Mouse (Mus musculus) hindbrain, embryonic 13.5 days (tissue): ENCODE measurements around the gene Haus7. TPM values are rescaled to one million over a fixed set of nuclear protein-coding genes. Genes with fewer than 3 reads are reported as not detected.
"Not testable (repeated sequence)": the region's sequence is repeated elsewhere in the genome, so short reads cannot be mapped to it uniquely, and the experiment has no call there.

Experiments used
- ATAC-seq: fragments of 200-750 bp; cut with Nextera tagmentation; 2 replicates; pipeline ENCODE4 v1.8.0; 2017; ENCODE audit warnings: moderate TSS enrichment; ENCODE audit not compliant: low FRiP score
- H3K27ac ChIP-seq: fragments of 300-500 bp; sonication (generic); 2 replicates; pipeline ENCODE4 v1.5.1; 2015; ENCODE audit warnings: inconsistent platforms, mild to moderate bottlenecking, moderate library complexity
- H3K27me3 ChIP-seq: fragments of 300-500 bp; sonication (generic); 2 replicates; pipeline ENCODE4 v1.6.1; 2015; ENCODE audit warnings: mild to moderate bottlenecking, inconsistent platforms
- H3K36me3 ChIP-seq: fragments of 300-500 bp; sonication (generic); 2 replicates; pipeline ENCODE4 v1.6.1; 2015; ENCODE audit warnings: mild to moderate bottlenecking, inconsistent platforms
- H3K4me1 ChIP-seq: fragments of 300-500 bp; sonication (generic); replicated peaks from 2 replicates; pipeline ENCODE4 v1.6.1; 2015; ENCODE audit warnings: inconsistent platforms
- H3K4me2 ChIP-seq: fragments of 300-500 bp; sonication (generic); 2 replicates; pipeline ENCODE4 v1.6.1; 2015; ENCODE audit warnings: inconsistent platforms, mild to moderate bottlenecking, moderate library complexity
- H3K4me3 ChIP-seq: fragments of 300-500 bp; sonication (generic); 2 replicates; pipeline ENCODE4 v1.5.1; 2015; ENCODE audit warnings: mild to moderate bottlenecking, inconsistent platforms
- H3K9ac ChIP-seq: fragments of 300-500 bp; sonication (generic); 2 replicates; pipeline ENCODE4 v1.6.1; 2015; ENCODE audit warnings: mild to moderate bottlenecking, inconsistent platforms
- H3K9me3 ChIP-seq: fragments of 300-500 bp; sonication (generic); 2 replicates; pipeline ENCODE4 v1.6.1; 2016; ENCODE audit warnings: inconsistent platforms
- WGBS: fragments of 180-500 bp; shearing (Covaris S2); methylation state at CpG from one replicate; pipeline ENCODE4 v1.1.7; 2015; 5-methylcytosine and 5-hydroxymethylcytosine counted together
- polyA plus RNA-seq: library from polyadenylated mRNA; unstranded; fragments of >200 nt; fragmentation: Nextera tagmentation; extraction: Ambion mirVana; gene quantifications from 2 replicates; pipeline ENCODE4 v1.2.1, GENCODE M21; 2015

The Haus7 gene
- polyA plus RNA-seq, 1 experiment from 2014 or later: 73.0 TPM

- H3K4me1 ChIP-seq: peaks cover 2% of the 10 kb centered on the region; the same call in 1 of the 2 replicates
- no peaks in the 10 kb centered on the region for H3K27me3 ChIP-seq
- ATAC-seq: no peak
- no peak overlapping the region for H3K27ac ChIP-seq
- H3K9me3 ChIP-seq: no peaks in the 10 kb centered on the region
- H3K4me2 ChIP-seq: no peak overlapping the region
- H3K36me3 ChIP-seq: peaks cover 16% of the 10 kb centered on the region
- H3K4me3 ChIP-seq: no peak overlapping the region
- 30% methylated on average over 2 of the region's 2 CpGs for WGBS
- no peak overlapping the region for H3K9ac ChIP-seq
Measured at GRCm38 (mm10) chrX:73451949-73452348, 6.9 kb downstream of the Haus7 start.

GRCm38 (mm10) chrX:73441428-73441827 is 17.4 kb downstream of the Haus7 start:
- Histone ChIP-seq H3K4me3 (no peak overlapping the region), H3K27me3 (no peaks in the 10 kb centered on the region), H3K9ac (no peak overlapping the region), H3K27ac (no peak overlapping the region), H3K9me3 (no peaks in the 10 kb centered on the region), H3K36me3 (peaks cover 24% of the 10 kb centered on the region), H3K4me2 (no peak overlapping the region), H3K4me1 (no peaks in the 10 kb centered on the region)
- WGBS: 63% methylated on average over 2 of the region's 2 CpGs
- no peak for ATAC-seq

DNA sequence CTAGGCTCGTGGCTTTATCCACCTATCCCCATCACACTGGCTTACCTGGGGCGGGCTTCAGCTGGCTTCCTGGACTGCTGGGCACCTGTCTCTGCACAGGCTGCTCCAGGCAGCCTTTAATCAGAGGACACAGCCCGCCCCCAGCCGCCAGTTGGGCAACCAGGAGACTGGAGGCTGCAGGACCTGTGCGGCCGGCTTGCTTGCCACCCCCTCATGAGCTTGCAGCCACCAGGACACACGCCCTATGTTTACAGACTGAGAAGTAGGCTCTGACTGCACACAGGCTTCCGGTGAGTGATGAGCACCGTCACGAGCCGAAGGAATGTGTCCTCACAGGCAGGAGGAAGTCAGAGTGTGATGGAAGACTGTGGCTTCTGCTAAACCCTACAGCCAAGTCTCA is 23.6 kb downstream of the Haus7 start, which contains the start of gene Trex2:
TSS of gene Trex2 (minus strand) at position 93 of the 400 bp plus-strand sequence.
- WGBS: 90% methylated on average over 11 of the region's 11 CpGs
- no peaks in the 10 kb centered on the region for H3K9me3 ChIP-seq
- no peak within 1 kb of the TSS for H3K4me2 ChIP-seq
- no peak within 1 kb of the TSS for H3K27ac ChIP-seq
- no peaks in the 10 kb centered on the region for H3K4me1 ChIP-seq
- no peak within 1 kb of the TSS for H3K9ac ChIP-seq
- no peaks in the 10 kb centered on the region for H3K27me3 ChIP-seq
- peaks cover 17% of the 10 kb centered on the region for H3K36me3 ChIP-seq
- no peak within 1 kb of the TSS for H3K4me3 ChIP-seq
- no peak for ATAC-seq

DNA sequence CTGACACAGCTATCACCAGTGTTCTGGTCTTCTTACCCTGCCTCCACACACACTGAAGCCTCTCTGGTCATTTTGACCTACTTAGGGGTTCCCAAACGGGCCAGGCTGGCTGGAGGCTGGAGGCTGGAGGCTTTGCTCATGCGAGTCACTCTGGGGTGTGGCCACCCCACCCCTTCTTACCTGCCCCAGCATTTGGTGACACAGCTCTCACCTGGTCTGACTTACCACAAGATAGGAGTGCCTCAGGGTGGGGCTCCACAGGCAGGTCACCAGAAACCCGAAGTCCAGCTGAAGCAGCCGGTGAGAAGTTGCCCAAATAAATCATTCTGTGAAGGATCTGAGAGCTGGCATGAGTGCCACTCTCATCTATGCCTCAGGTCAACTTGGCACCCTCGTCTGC is 26.0 kb downstream of the Haus7 start:
- WGBS: 74% methylated on average over 5 of the region's 5 CpGs
- Histone ChIP-seq H3K27me3 (no peaks in the 10 kb centered on the region), H3K9ac (no peak overlapping the region), H3K27ac (no peak overlapping the region), H3K4me2 (no peak overlapping the region), H3K4me1 (no peaks in the 10 kb centered on the region), H3K4me3 (no peak overlapping the region), H3K9me3 (no peaks in the 10 kb centered on the region), H3K36me3 (peaks cover 14% of the 10 kb centered on the region)
- no peak for ATAC-seq

DNA sequence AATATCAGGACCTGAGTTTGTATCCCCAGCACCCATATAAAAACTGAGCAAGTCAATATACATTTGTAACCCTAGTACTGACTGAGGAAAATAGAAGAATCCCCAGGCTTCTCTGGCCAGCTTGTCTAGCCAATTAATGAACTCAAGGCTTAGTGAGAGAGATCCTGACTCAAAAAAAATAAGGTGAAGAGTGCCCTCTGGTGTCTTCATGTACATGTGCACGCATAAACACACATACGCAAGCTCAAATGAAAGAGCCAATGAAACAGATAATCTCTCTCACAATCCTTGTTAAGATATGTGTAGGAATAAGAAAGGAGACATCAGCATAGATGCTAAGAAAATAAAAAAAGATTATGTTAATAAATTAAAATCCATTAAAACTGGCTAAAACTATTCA is 28.8 kb downstream of the Haus7 start:
- ATAC-seq: no peak
- H3K9me3 ChIP-seq: no peaks in the 10 kb centered on the region
- 84% methylated on average over 2 of the region's 2 CpGs for WGBS
- H3K9ac ChIP-seq: no peak overlapping the region
- H3K27me3 ChIP-seq: no peaks in the 10 kb centered on the region
- no peak overlapping the region for H3K4me3 ChIP-seq
- no peak overlapping the region for H3K4me2 ChIP-seq
- no peak overlapping the region for H3K27ac ChIP-seq
- H3K4me1 ChIP-seq: no peaks in the 10 kb centered on the region
- no peaks in the 10 kb centered on the region for H3K36me3 ChIP-seq

GRCm38 (mm10) chrX:73412767-73413166 is 46.1 kb downstream of the Haus7 start:
- no peak for ATAC-seq
- no peaks in the 10 kb centered on the region for H3K9me3 ChIP-seq
- H3K4me1 ChIP-seq: 0 out of 2 replicates have a peak, but pooled peaks cover 5% of the 10 kb centered on the region
- no peak overlapping the region for H3K9ac ChIP-seq
- 59% methylated on average over 1 of the region's 1 CpGs for WGBS
- H3K27ac ChIP-seq: no peak overlapping the region
- no peak overlapping the region for H3K4me3 ChIP-seq
- H3K4me2 ChIP-seq: no peak overlapping the region
- no peaks in the 10 kb centered on the region for H3K36me3 ChIP-seq
- H3K27me3 ChIP-seq: no peaks in the 10 kb centered on the region

- Histone ChIP-seq H3K9ac (peak within 1 kb of the TSS; percentile 24), H3K27ac (no peak within 1 kb of the TSS), H3K27me3 (no peaks in the 10 kb centered on the region), H3K4me3 (peak within 1 kb of the TSS; percentile 34), H3K4me1 (0 out of 2 replicates have a peak, but pooled peaks cover 5% of the 10 kb centered on the region), H3K4me2 (peak within 1 kb of the TSS; percentile 53), H3K36me3 (no peaks in the 10 kb centered on the region), H3K9me3 (no peaks in the 10 kb centered on the region)
- 21% methylated on average over 20 of the region's 20 CpGs for WGBS
- no peak for ATAC-seq
Measured at GRCm38 (mm10) chrX:73410880-73411517, 47.8 kb downstream of the Haus7 start, which contains the start of gene Zfp92. TSS of gene Zfp92 (plus strand) at chrX:73411096.

DNA sequence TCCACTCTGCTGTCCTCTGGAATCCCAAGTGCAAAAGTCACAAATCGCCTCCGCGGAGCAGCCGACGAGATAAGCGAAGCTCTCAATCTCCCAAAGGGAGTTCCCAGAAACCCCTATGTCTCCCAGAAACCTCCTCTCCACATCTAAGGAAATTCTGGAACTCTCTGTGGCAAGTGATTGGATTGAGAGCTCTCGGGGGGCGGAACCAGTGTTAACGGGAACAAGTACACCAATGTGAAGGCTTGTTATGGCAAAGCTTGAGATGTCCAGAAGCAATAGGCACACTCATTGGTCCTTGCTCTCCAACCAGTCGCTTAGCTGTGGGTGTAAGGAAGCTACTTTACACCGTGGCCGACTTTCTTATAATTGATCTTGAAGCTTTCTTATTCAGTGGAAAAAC is 57.2 kb downstream of the Haus7 start:
- 95% methylated on average over 12 of the region's 12 CpGs for WGBS
- H3K9me3 ChIP-seq: no peaks in the 10 kb centered on the region
- no peak for ATAC-seq
- no peaks in the 10 kb centered on the region for H3K36me3 ChIP-seq
- no peak overlapping the region for H3K27ac ChIP-seq
- H3K9ac ChIP-seq: no peak overlapping the region
- no peaks in the 10 kb centered on the region for H3K4me1 ChIP-seq
- no peak overlapping the region for H3K4me2 ChIP-seq
- H3K4me3 ChIP-seq: no peak overlapping the region
- no peaks in the 10 kb centered on the region for H3K27me3 ChIP-seq

DNA sequence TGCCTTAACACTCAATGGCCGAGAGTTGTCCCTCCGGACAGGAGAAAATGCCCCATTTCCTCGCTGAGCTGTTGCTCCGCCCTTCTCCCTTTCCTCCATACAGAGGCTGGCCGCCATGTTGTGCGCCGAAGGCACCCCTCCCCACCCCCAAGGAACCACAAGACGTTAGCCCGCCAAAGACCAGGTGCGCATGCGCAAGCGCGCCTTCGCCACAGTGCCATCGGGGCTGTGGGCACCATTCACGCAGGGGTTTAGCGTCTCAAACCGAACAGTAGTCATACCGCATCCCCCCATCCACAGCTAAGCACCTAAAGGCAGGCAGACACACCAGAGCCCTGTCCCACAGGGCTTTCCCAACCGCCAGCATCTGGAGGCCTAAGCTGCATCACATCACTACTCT is 57.9 kb downstream of the Haus7 start:
- no peak for ATAC-seq
- H3K9ac ChIP-seq: no peak overlapping the region
- no peak overlapping the region for H3K4me3 ChIP-seq
- no peaks in the 10 kb centered on the region for H3K4me1 ChIP-seq
- H3K9me3 ChIP-seq: no peaks in the 10 kb centered on the region
- H3K27me3 ChIP-seq: no peaks in the 10 kb centered on the region
- H3K27ac ChIP-seq: no peak overlapping the region
- WGBS: 87% methylated on average over 20 of the region's 20 CpGs
- H3K36me3 ChIP-seq: no peaks in the 10 kb centered on the region
- no peak overlapping the region for H3K4me2 ChIP-seq

DNA sequence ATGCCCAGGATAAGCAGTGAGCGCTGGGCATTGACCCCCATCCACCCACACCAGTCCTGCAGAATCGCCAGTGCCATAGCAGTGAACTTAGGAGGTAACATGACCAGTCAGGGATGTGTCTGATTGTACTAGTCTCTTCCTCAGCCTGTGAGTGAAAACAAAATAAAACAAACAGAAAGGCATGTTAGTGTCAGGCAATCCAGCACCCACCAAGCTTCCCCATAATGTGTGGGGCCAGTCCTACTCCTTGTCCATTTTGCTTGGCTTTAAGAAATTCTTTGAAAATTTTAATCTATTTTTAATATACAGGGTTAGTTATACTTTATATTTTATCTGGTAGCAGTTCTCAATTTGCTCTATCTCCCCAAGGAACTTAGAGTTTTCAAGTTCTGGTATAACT is 60.2 kb downstream of the Haus7 start, which contains the start of gene Gm18336:
TSS of gene Gm18336 (minus strand) at position 101 of the 400 bp plus-strand sequence.
- WGBS: 71% methylated on average over 2 of the region's 2 CpGs
- H3K9ac ChIP-seq, H3K27ac ChIP-seq: not testable (repeated sequence)

GRCm38 (mm10) chrX:73396446-73396845 is 62.4 kb downstream of the Haus7 start:
- no peaks in the 10 kb centered on the region for H3K4me1 ChIP-seq
- no peaks in the 10 kb centered on the region for H3K36me3 ChIP-seq
- H3K9me3 ChIP-seq: no peaks in the 10 kb centered on the region
- H3K27ac ChIP-seq: no peak overlapping the region
- H3K9ac ChIP-seq: no peak overlapping the region
- H3K4me3 ChIP-seq: no peak overlapping the region
- WGBS: 100% methylated on average over 1 of the region's 1 CpGs
- no peak overlapping the region for H3K4me2 ChIP-seq
- H3K27me3 ChIP-seq: no peaks in the 10 kb centered on the region
- ATAC-seq: no peak

More for the DNA sequence above, 60.2 kb downstream of the Haus7 start, which contains the start of gene Gm18336:
- not testable (repeated sequence) for H3K4me3 ChIP-seq, H3K9me3 ChIP-seq, ATAC-seq, H3K36me3 ChIP-seq, H3K4me1 ChIP-seq, H3K27me3 ChIP-seq, H3K4me2 ChIP-seq

DNA sequence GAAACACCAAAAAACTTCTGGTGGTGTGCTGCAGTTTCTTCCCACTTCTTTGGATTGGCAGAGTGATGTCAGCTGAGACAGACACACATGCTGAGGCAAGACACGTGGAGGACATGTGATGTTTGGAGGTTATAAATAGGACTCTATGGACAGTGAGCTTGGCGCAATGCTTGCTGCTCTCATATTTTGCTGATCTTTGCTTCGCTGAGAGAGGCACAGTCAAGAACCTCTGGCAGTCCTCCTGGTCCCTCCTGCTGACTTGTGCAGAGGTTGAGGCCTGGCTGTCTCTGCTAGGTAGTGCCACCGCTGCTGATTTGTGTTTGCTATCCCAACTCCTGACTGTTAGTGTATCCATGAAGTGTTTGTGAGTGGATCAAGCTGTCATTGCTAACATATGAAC is 67.4 kb downstream of the Haus7 start:
- Histone ChIP-seq H3K4me1 (no peaks in the 10 kb centered on the region), H3K27me3 (no peaks in the 10 kb centered on the region), H3K4me3 (no peak overlapping the region), H3K36me3 (no peaks in the 10 kb centered on the region), H3K9ac (no peak overlapping the region), H3K9me3 (no peaks in the 10 kb centered on the region), H3K4me2 (no peak overlapping the region), H3K27ac (no peak overlapping the region)
- WGBS: 87% methylated on average over 4 of the region's 4 CpGs
- no peak for ATAC-seq
